Mouse (Mus musculus) C2C12 (cell line): Measurements from ENCODE around the gene Selenow. TPM values are rescaled to one million over a fixed set of nuclear protein-coding genes. Genes with fewer than 3 reads are reported as not detected.

ENCODE experiments used
- H3K27me3 ChIP-seq: one replicate; pipeline ENCODE4 v1.6.1; 2011; ENCODE audit not compliant: control insufficient read depth, insufficient read depth, insufficient read length
- H3K36me3 ChIP-seq: one replicate; pipeline ENCODE4 v1.6.1; 2011; ENCODE audit not compliant: control insufficient read depth, insufficient read depth
- H3K4me3 ChIP-seq: one replicate; pipeline ENCODE4 v1.5.1; 2011; ENCODE audit warnings: mild to moderate bottlenecking, control low read depth; ENCODE audit not compliant: poor library complexity, insufficient read depth, severe bottlenecking
- H3K79me2 ChIP-seq: one replicate; pipeline ENCODE4 v1.6.1; 2011; ENCODE audit not compliant: control insufficient read depth, insufficient read depth
- H3K79me3 ChIP-seq: one replicate; pipeline ENCODE4 v1.6.1; 2011; ENCODE audit warnings: low read depth, control low read depth
- H3ac ChIP-seq: one replicate; pipeline ENCODE3; 2011; ENCODE audit warnings: low read depth; ENCODE audit not compliant: control insufficient read depth, insufficient read length
- CEBPB ChIP-seq: IDR thresholded peaks from one replicate; pipeline ENCODE4 v1.6.1; 2011; ENCODE audit warnings: low read depth, mild to moderate bottlenecking, control low read depth, moderate library complexity
- CTCF ChIP-seq: IDR thresholded peaks from one replicate; pipeline ENCODE4 v1.5.1; 2011; ENCODE audit not compliant: control insufficient read depth, insufficient read depth, insufficient read length
- FOSL1 ChIP-seq: IDR thresholded peaks from one replicate; pipeline ENCODE4 v1.8.0; 2011; ENCODE audit warnings: mild to moderate bottlenecking, low read length; ENCODE audit not compliant: poor library complexity, insufficient read depth, severe bottlenecking
- MAX ChIP-seq: IDR thresholded peaks from one replicate; pipeline ENCODE4 v1.6.1; 2011; ENCODE audit warnings: mild to moderate bottlenecking, control low read depth
- MYOD1 ChIP-seq: IDR thresholded peaks from one replicate; pipeline ENCODE4 v1.6.1; 2011; ENCODE audit warnings: low read depth; ENCODE audit not compliant: control insufficient read depth, insufficient read length
- MYOG ChIP-seq: IDR thresholded peaks from one replicate; pipeline ENCODE4 v1.6.1; 2011; ENCODE audit not compliant: control insufficient read depth, insufficient read length; ENCODE audit errors: extremely low read depth
- USF1 ChIP-seq: IDR thresholded peaks from one replicate; pipeline ENCODE4 v1.6.1; 2011; ENCODE audit warnings: low read depth, mild to moderate bottlenecking, control low read depth, moderate library complexity
- polyA plus RNA-seq: library from polyadenylated mRNA; unstranded; fragments of >200 nt; fragmentation: generic; extraction: Trizol; gene quantifications from one replicate; pipeline ENCODE4 v1.2.1, GENCODE M21; 2012; ENCODE audit warnings: missing spikeins

Gene Selenow
- polyA plus RNA-seq, 1 experiment: 423 TPM

DNA sequence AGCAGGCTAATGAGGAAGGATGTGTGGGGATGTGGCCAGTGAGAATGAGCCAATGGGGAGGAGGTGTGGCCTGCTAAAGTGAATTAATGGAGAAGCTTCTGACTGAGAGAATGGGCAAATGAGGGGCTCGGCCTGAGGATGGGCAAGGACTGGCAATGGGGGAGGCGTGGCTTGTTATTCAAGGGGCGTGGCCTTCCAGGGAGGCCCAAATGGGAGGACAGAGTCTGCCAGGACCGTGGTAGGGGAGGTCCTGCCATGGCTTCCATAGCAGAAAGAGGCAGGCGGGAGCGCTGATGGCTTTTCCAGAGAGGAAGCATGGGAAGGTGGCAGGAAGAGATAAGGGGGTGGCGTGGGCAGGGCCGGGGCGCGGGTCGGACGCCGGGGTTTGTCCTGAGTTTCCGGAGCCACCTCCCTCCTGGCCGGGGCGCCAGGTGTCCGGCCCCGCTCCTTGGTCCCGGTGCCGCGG is 32.8 kb upstream of the Selenow start:
- Histone ChIP-seq H3K36me3 (peaks cover 99% of the 10 kb centered on the region), H3K4me3 (no peak overlapping the region), H3K79me2 (peaks cover 29% of the 10 kb centered on the region), H3ac (no peak overlapping the region), H3K79me3 (peaks cover 26% of the 10 kb centered on the region), H3K27me3 (no peaks in the 10 kb centered on the region)
- TF ChIP-seq FOSL1: no peak
- no peak for TF ChIP-seq MYOD1
- TF ChIP-seq USF1: no peak
- TF ChIP-seq MYOG: no peak
- no peak for TF ChIP-seq CTCF
- TF ChIP-seq MAX: no peak
- no peak for TF ChIP-seq CEBPB

DNA sequence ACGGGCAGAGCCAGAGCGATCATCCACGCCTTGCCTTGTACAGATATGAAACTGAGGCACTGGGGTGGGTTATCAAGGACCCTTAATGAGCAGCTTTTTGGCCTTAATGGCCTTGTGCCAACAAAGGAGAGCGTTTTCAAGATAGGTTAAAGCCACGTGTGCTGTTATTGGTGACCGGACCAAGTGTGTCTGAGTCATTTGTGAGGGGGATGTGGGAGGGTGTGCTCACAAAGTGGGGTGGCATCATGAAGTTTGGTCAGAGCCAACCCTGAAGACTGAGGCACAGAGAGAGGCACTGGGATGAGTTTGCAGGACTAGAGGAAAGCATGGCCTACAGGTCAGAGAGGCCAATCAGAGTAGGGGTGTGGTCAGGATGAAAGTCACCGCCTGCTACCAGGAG is 32.2 kb upstream of the Selenow start:
- peaks cover 96% of the 10 kb centered on the region for H3K36me3 ChIP-seq
- no peaks in the 10 kb centered on the region for H3K27me3 ChIP-seq
- peaks cover 22% of the 10 kb centered on the region for H3K79me3 ChIP-seq
- TF ChIP-seq USF1 (no peak), CEBPB (no peak), MYOG (no peak), FOSL1 (no peak)
- no peak overlapping the region for H3ac ChIP-seq
- H3K79me2 ChIP-seq: peaks cover 23% of the 10 kb centered on the region
- no peak overlapping the region for H3K4me3 ChIP-seq

DNA sequence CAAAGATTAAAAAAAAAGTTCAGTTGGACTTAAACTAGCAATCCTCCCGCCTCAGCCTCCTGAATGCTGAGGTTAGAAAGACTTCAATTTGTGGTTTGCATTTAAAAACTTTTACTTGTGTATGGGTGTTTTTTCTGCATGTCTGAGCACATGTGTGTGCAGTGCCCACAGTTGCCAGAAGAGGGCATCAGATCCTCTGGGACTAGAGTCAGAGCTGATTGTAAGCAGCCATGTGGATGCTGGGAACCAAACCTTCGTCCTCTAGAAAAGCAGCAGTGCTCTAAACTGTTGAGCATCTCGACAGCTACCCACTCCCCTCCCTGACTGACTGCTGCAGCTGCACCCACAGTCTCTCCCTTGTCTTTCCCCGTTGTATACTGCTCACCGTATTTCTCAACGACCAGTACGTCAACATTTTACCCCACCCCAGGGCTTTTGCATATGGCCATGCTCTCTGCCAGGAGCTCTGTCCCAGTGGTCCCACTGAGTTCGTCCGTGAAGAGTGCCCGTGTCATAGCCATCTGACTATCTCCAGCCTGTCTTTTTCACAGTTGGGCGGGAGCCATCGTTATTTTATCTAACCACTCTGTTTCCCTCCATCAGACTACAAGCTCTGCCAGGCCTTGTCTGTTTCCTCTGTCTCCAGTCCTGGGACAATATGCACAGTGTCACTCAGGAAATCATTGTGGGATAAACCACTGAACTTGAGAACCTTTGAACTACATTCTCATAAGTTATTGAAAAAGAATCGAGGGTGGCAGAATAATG is 31.3 kb upstream of the Selenow start:
- Histone ChIP-seq H3K4me3 (no peak overlapping the region), H3K79me2 (peaks cover 18% of the 10 kb centered on the region), H3K36me3 (peaks cover 87% of the 10 kb centered on the region), H3K27me3 (no peaks in the 10 kb centered on the region), H3K79me3 (peaks cover 15% of the 10 kb centered on the region), H3ac (no peak overlapping the region)
- no peak for TF ChIP-seq MYOD1
- no peak for TF ChIP-seq MYOG
- no peak for TF ChIP-seq CTCF
- TF ChIP-seq USF1: no peak
- TF ChIP-seq FOSL1: no peak

DNA sequence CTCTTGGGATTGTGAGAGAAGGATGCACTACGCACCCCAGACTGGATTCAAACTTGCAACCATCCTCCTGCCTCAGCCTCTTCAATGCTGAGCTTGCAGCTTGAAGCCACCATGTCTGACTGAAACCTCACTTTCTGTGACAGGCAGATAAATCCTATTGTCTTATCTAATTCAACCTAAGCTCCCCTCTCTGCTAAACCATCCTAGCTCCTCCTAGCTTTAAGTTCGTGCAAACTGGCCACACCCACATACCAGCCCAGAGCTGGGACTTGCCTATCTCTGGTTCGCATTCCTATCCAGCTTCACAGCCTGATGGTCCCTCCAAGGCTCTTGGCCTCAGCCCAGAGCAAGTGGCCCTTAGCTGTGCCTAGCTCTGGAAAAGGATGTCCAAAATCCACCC is 30.2 kb upstream of the Selenow start:
- Histone ChIP-seq H3K36me3 (peaks cover 76% of the 10 kb centered on the region), H3ac (no peak overlapping the region), H3K79me2 (peaks cover 18% of the 10 kb centered on the region)

DNA sequence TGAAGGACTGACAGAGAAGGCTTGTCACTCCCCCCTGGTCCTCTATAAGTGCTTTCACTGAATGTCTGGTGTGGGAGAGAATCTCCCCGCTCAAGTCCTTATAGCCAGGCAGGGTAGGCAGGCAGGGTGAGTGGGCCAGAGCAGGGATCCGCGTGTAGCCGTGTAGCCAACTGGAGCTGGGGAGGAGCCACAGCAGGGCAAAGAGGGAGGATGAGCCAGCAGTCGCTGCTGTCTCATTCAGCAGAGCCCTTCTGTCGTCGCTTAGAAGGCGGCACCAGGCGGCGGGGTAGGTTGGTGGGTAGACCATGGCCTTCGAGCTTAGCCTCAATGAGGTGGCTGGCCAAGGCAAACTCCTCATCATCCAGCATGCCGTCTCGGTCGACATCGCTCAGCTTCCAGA is 27.8 kb upstream of the Selenow start:
- no peak for TF ChIP-seq MYOD1
- TF ChIP-seq CTCF: no peak
- no peak for TF ChIP-seq FOSL1
- TF ChIP-seq MAX: no peak
- no peak for TF ChIP-seq USF1
- no peak for TF ChIP-seq CEBPB
- TF ChIP-seq MYOG: no peak
- Histone ChIP-seq H3K79me2 (peaks cover 16% of the 10 kb centered on the region), H3K27me3 (no peaks in the 10 kb centered on the region), H3K4me3 (no peak overlapping the region), H3ac (peak overlapping the region; percentile 13), H3K36me3 (peaks cover 52% of the 10 kb centered on the region), H3K79me3 (peaks cover 13% of the 10 kb centered on the region)

More for the DNA sequence above, 30.2 kb upstream of the Selenow start:
- TF ChIP-seq FOSL1: no peak
- no peak for TF ChIP-seq MYOG
- no peak for TF ChIP-seq CEBPB
- TF ChIP-seq MYOD1: no peak
- TF ChIP-seq CTCF: no peak
- no peak for TF ChIP-seq USF1
- no peak for TF ChIP-seq MAX
- Histone ChIP-seq H3K4me3 (no peak overlapping the region), H3K27me3 (no peaks in the 10 kb centered on the region), H3K79me3 (peaks cover 15% of the 10 kb centered on the region)
